Mouse (Mus musculus): Measurements from ENCODE around the gene Pelo. TPM values are rescaled to one million over a fixed set of nuclear protein-coding genes. Genes with fewer than 3 reads are reported as not detected.

Pelo gene
- polyA plus RNA-seq, 1 experiment from 2014 or later = 8.4 TPM

- ATAC-seq (replicated peaks; ENCODE audit: low FRiP score, low read depth) (no peak), DNase-seq (ENCODE audit: low spot score) (peak; percentile 87)
- Histone ChIP-seq H3K4me1 (replicated peaks; ENCODE audit: insufficient read depth, low read length) (peaks cover 12% of the 10 kb centered on the region), H3K9ac (ENCODE audit: low read depth, low read length) (0 out of 2 replicates have a peak overlapping the region, but pooled peaks have one; percentile 8), H3K9me3 (replicated peaks; ENCODE audit: low read length) (no peaks in the 10 kb centered on the region), H3K27me3 (ENCODE audit: insufficient read depth, low read length) (no peaks in the 10 kb centered on the region), H3K4me2 (ENCODE audit: low read length) (peak overlapping the region; percentile 46), H3K4me3 (replicated peaks; ENCODE audit: low read depth, low read length) (0 out of 2 replicates have a peak overlapping the region, but pooled peaks have one; percentile 11), H3K27ac (peak overlapping the region; percentile 57), H3K36me3 (ENCODE audit: insufficient read depth, low read length) (no peaks in the 10 kb centered on the region)
- 7% methylated on average over 9 of the region's 9 CpGs for WGBS
- no peak for TF ChIP-seq CTCF (IDR thresholded peaks at IDR 0.05; ENCODE audit: low read depth)
These were observed 35.2 kb downstream of the Pelo start for GRCm38 (mm10) chr13:115054783-115055182.

DNA sequence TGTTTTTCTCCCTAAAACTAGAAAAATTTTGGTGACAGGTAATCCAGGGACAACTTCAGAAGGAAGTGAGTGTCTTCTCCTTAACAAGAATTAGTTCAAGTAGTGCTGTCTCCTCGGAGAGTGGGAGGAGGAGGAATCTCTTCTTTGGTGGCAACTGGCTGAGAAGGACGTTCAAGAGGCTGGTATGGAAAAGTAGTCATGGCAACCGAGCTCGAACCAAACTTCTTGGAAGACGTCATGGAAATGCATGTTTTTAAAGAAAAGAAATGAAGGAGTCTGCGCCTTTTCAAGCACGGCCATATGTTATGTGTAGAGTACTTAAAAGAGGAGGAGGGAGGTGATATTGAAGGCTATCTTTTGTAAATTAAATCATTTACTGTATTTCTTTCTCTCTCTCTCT, 37.4 kb downstream of the Pelo start:
- WGBS = 67% methylated on average over 7 of the region's 7 CpGs
- Histone ChIP-seq H3K4me1 (replicated peaks; ENCODE audit: insufficient read depth, low read length) (peaks cover 12% of the 10 kb centered on the region), H3K4me2 (ENCODE audit: low read length) (peak overlapping the region; percentile 29), H3K36me3 (ENCODE audit: insufficient read depth, low read length) (no peaks in the 10 kb centered on the region), H3K27me3 (ENCODE audit: insufficient read depth, low read length) (no peaks in the 10 kb centered on the region), H3K27ac (no peak overlapping the region), H3K9me3 (replicated peaks; ENCODE audit: low read length) (no peaks in the 10 kb centered on the region), H3K9ac (ENCODE audit: low read depth, low read length) (no peak overlapping the region), H3K4me3 (replicated peaks; ENCODE audit: low read depth, low read length) (no peak overlapping the region)
- no peak for ATAC-seq (replicated peaks; ENCODE audit: low FRiP score, low read depth)
- no peak for TF ChIP-seq CTCF (IDR thresholded peaks at IDR 0.05; ENCODE audit: low read depth)
- no peak for DNase-seq (ENCODE audit: low spot score)

GRCm38 (mm10) chr13:115050660-115051559, 39.1 kb downstream of the Pelo start:
- Histone ChIP-seq H3K4me3 (replicated peaks; ENCODE audit: low read depth, low read length) (no peak overlapping the region), H3K36me3 (ENCODE audit: insufficient read depth, low read length) (no peaks in the 10 kb centered on the region), H3K4me2 (ENCODE audit: low read length) (no peak overlapping the region), H3K9ac (ENCODE audit: low read depth, low read length) (no peak overlapping the region), H3K27ac (no peak overlapping the region), H3K4me1 (replicated peaks; ENCODE audit: insufficient read depth, low read length) (peaks cover 12% of the 10 kb centered on the region), H3K9me3 (replicated peaks; ENCODE audit: low read length) (no peaks in the 10 kb centered on the region), H3K27me3 (ENCODE audit: insufficient read depth, low read length) (no peaks in the 10 kb centered on the region)
- TF ChIP-seq CTCF (IDR thresholded peaks at IDR 0.05; ENCODE audit: low read depth) = no peak
- 63% methylated on average over 13 of the region's 13 CpGs for WGBS
- ATAC-seq (replicated peaks; ENCODE audit: low FRiP score, low read depth) (no peak), DNase-seq (ENCODE audit: low spot score) (no peak)

DNA sequence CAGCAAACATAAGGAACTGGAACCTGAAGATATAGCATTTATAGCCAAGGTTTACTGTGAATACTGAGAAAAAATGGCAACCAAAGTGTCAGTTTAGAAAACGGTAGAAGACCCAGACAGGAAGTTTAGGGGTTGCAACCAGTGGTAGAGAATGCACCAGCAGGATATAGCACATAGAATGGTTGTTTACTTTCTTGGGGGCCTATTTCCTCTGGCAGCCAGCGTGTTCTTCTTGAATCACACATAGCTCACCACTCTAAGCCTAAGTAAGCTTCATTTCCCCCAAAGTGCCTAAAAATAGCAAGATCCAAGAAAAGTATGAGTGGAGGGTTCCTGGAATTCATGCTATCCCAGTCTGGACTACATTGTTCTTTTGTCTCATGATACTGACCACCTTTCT, 47.3 kb downstream of the Pelo start:
- ATAC-seq (replicated peaks; ENCODE audit: low FRiP score, low read depth) (no peak), DNase-seq (ENCODE audit: low spot score) (no peak)
- H3K9me3 ChIP-seq (replicated peaks; ENCODE audit: low read length) = no peaks in the 10 kb centered on the region
- H3K27me3 ChIP-seq (ENCODE audit: insufficient read depth, low read length) = no peaks in the 10 kb centered on the region
- no peak for TF ChIP-seq CTCF (IDR thresholded peaks at IDR 0.05; ENCODE audit: low read depth)
- H3K4me1 ChIP-seq (replicated peaks; ENCODE audit: insufficient read depth, low read length) = peaks cover 6% of the 10 kb centered on the region; the same call in 1 of the 2 replicates
- no peak overlapping the region for H3K27ac ChIP-seq
- no peak overlapping the region for H3K4me2 ChIP-seq (ENCODE audit: low read length)
- no peaks in the 10 kb centered on the region for H3K36me3 ChIP-seq (ENCODE audit: insufficient read depth, low read length)
- WGBS = 52% methylated on average over 2 of the region's 2 CpGs
- H3K4me3 ChIP-seq (replicated peaks; ENCODE audit: low read depth, low read length) = no peak overlapping the region
- no peak overlapping the region for H3K9ac ChIP-seq (ENCODE audit: low read depth, low read length)

Other genes with a start within 250 kb of the Pelo start
- gene Itga2, start 158.1 kb downstream of the Pelo start, polyA plus RNA-seq (2015; fragmentation: Nextera tagmentation; extraction: Ambion mirVana) = 1.9 and 2.3 TPM in 2 replicates
- gene Gm49395, start 11.7 kb upstream of the Pelo start, polyA plus RNA-seq (2015; fragmentation: Nextera tagmentation; extraction: Ambion mirVana) = 12.1 and 15.3 TPM in 2 replicates
- 27.1 and 29.4 TPM in 2 replicates for gene Itga1, start 11.8 kb upstream of the Pelo start, polyA plus RNA-seq (2015; fragmentation: Nextera tagmentation; extraction: Ambion mirVana)

Data from kidney, postnatal 0 days (tissue).